Mouse (Mus musculus): ENCODE results near the gene Ifnab.

Gene Ifnab

DNA sequence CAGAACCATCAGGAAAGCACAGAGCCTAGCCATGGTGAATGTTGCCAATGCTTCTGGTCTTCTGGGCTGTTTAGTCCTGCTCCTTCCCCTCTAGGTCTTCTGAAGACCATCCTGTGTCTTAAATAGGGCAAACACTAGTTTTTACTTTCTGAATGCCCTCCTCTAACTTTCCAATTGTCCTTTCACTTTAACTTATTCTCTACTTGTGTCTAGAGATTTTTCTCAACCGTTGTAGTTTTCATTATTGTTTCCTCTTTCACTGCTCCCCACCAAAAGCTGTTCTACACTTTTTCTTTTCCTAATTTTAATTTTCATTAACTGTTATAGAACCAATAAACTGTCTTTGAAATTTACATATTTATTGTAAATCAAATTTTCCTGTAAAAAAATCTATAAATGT is 14.3 kb downstream of the Ifnab start, which contains the start of gene Ifna16:
Ifna16 (minus strand) TSS at position 101 of the 400 bp plus-strand sequence.
- no peak for DNase-seq (ENCODE audit: low spot score)

DNA sequence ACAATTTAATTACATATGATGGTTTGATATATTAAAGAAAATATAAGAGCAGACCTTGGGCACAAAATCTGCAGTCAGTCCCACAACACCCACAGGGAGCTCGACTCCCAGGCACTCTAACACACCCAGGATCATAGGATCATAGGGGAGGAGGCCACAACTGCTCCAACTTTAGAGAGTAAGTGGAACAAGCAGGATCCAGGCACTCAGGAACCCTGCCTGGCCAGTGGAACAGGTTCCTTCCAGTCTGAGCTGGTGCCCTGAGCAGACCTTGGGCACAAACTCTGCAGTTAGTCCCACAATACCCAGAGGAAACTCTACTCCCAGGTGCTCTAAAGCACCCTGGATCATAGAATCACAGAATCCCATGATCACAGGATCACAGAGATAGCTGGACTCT is 35.7 kb downstream of the Ifnab start:
- no peak for DNase-seq (ENCODE audit: low spot score)

DNA sequence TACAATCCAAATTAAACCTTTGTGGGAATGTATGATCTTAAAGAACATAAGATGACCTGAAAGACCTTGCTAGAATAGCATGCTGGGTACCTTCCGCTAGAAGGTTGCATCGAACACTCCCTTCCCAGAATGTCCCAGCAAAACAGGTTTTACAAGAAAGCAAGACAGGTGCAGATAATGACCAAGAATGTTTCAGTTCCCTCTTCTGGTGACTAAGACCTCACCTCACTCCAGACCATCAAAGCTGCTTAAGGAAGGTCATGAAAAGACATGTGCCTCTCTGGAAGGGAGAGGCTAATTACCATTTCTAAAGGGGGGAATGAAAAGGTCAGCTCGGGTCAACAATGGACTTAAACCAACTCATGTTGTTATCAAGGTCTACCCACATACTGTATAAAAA is 37.5 kb downstream of the Ifnab start:
- DNase-seq (ENCODE audit: low spot score), result no peak

DNA sequence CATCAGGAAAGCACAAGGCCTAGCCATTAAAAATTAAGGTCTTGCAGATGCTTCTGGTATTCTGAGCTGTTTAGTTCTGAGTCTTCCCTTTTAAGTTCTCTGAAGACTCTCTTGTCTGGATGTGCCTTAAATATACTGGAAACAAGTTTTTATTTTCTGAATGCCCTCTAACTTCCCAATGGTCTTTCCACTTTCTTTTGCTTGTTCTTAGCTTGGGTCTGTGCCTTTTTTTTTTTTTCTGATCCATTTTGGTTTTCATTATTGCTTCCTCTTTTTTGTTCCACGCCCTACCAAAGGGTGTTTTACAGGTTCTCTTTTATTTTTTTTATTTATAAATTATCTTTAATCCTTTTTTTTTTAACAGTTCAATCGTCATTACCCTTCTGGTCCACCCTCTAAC is 46.8 kb downstream of the Ifnab start, which contains the start of gene Ifna13:
Ifna13 (minus strand) TSS at position 101 of the 400 bp plus-strand sequence.
- DNase-seq (ENCODE audit: low spot score), result no peak

DNA sequence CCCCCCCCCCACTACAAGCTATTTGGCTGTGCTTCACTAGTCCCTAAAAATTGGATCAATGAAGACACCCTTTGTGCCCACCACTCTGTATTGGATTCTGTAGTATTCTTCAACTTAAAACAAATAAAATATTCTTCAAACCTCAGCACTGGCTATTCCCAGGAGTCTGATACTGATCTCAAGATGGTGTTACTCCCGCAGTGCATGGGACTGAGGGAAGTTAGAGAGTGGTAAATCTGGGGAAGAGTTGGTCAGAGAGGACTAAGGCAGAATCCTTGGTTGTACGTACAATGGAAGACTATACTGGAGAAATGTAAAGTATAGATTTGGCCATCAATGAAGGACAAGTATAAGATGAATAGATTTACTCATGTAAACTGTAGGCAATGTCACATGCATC is 48.6 kb downstream of the Ifnab start:
- DNase-seq (ENCODE audit: low spot score), result no peak

DNA sequence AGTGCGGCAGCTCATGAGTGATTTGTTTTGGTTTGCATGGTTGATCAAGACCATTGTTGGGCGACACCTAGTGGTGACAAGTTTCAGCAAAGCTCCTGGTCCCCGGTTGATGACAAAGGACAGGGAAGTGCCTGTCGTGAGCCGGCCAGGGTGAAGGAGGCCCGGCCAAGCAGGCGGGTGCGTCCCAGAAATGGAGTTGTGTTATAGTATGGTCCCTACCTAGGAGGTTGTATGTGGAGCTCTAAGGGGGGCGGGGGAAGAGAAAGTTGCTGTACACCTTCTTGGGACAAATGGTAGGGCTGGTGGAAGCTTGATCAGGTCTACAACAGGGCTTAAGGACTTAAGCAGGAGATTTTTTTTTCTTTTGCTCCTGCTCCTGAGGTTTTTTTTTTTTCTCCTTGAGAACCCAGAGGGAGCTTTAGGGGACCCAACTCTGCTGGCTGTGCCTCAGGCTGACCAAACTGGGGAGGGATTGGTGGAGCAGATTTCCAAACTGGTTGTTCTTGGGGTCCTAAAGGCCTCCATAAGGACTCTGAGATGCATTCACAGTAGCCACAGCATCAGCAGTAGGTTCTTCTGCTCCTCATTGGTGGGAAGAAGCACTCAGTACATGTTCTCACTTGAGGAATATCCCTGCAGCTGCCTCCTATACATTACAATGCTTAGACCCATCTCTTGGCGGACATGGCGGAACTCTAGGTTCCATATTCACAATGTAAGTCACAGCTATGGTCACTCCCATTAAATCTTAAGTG is 49.9 kb downstream of the Ifnab start:
- DNase-seq (ENCODE audit: low spot score), result peak; percentile 80

DNA sequence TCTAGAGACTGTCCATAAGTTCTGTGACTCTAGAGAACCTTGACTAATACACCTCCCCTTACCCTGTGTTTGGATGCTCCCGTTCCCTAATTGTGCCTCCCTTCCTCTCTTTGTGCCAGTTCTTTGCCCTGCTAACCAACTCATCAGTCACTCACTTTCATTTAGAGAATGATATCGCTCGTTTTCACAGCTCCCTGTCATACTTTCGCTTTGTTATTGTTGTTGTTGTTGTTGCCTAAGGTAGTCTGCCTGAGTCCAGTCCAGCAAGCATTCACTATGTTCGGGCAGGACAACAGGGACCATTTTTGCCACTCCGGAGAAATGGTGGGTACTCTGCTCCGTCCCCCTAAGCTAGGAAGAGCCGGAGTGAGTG is 50.5 kb downstream of the Ifnab start:
- no peak for DNase-seq (ENCODE audit: low spot score)
